Mouse (Mus musculus) ovary, adult 2 months (tissue): ENCODE measurements around the gene Mob4. TPM values are rescaled to one million over a fixed set of nuclear protein-coding genes. Genes with fewer than 3 reads are reported as not detected.

ENCODE experiments used
- polyA plus RNA-seq: library from polyadenylated mRNA; depleted of rRNA; stranded (reverse); fragments of >200 nt; gene quantifications from 2 replicates; pipeline ENCODE4 v1.2.3, GENCODE M21; 2012; rRNA removed

Mob4 gene
- 6.2 and 6.7 TPM in 2 replicates for polyA plus RNA-seq

GRCm38 (mm10) chr1:55130943-55131401 lies at the start of gene Mob4:
Mob4 (plus strand) TSS chr1:55131231.

GRCm38 (mm10) chr1:55087932-55088610 lies 43.0 kb upstream of the Mob4 start, which contains the start of the genes Hspe1 and Hspd1:
Hspe1 (plus strand) TSS chr1:55088132.
Hspd1 (minus strand) TSS chr1:55088243.

Other genes starting within 250 kb of the Mob4 start
- gene Ankrd44, start 204.8 kb upstream of the Mob4 start, polyA plus RNA-seq = 8.1 and 15.8 TPM in 2 replicates
- gene Sf3b1, start 103.8 kb upstream of the Mob4 start, polyA plus RNA-seq = 19.1 and 25.9 TPM in 2 replicates
- gene Coq10b, start 78.5 kb upstream of the Mob4 start, polyA plus RNA-seq = 6.3 and 9.4 TPM in 2 replicates
- gene Hspe1, start 43.1 kb upstream of the Mob4 start, polyA plus RNA-seq = 23.0 and 35.4 TPM in 2 replicates
- 21.4 and 25.2 TPM in 2 replicates for gene Hspd1, start 43.0 kb upstream of the Mob4 start, polyA plus RNA-seq
- gene Rftn2, start 95.6 kb downstream of the Mob4 start, polyA plus RNA-seq = 2.9 and 3.4 TPM in 2 replicates
- 2.6 and 3.4 TPM in 2 replicates for gene Mars2, start 105.9 kb downstream of the Mob4 start, polyA plus RNA-seq
- not detected in 2 replicates for gene Boll, start 232.2 kb downstream of the Mob4 start, polyA plus RNA-seq